Mouse (Mus musculus) midbrain, embryonic 10.5 days (tissue): ENCODE measurements around the gene Irf1. TPM values are rescaled to one million over a fixed set of nuclear protein-coding genes. Genes with fewer than 3 reads are reported as not detected.

Source experiments
- DNase-seq: peaks from one replicate; pipeline ENCODE4 v3.0.0-alpha.2; 2017; ENCODE audit warnings: low spot score
- H3K27ac ChIP-seq: fragments of 300-500 bp; sonication (generic); replicated peaks from 2 replicates; pipeline ENCODE4 v1.5.1; 2016; ENCODE audit warnings: mild to moderate bottlenecking
- H3K27me3 ChIP-seq: fragments of 300-500 bp; sonication (generic); 2 replicates; pipeline ENCODE4 v1.6.1; 2016; ENCODE audit warnings: low read depth, mild to moderate bottlenecking; ENCODE audit not compliant: poor library complexity, severe bottlenecking
- H3K36me3 ChIP-seq: fragments of 300-500 bp; sonication (generic); 2 replicates; pipeline ENCODE4 v1.6.1; 2016; ENCODE audit warnings: mild to moderate bottlenecking, moderate library complexity
- H3K4me1 ChIP-seq: fragments of 300-500 bp; sonication (generic); 2 replicates; pipeline ENCODE4 v1.6.1; 2016
- H3K4me3 ChIP-seq: fragments of 300-500 bp; sonication (generic); 2 replicates; pipeline ENCODE4 v1.5.1; 2016; ENCODE audit warnings: mild to moderate bottlenecking, moderate library complexity
- H3K9me3 ChIP-seq: fragments of 300-500 bp; sonication (generic); replicated peaks from 2 replicates; pipeline ENCODE4 v1.6.1; 2016; ENCODE audit warnings: mild to moderate bottlenecking
- WGBS: fragments of 180-500 bp; shearing (Covaris S2); methylation state at CpG from one replicate; pipeline ENCODE4 v1.1.7; 2016; 5-methylcytosine and 5-hydroxymethylcytosine counted together
- polyA plus RNA-seq: library from polyadenylated mRNA; unstranded; fragments of >200 nt; fragmentation: Nextera tagmentation; extraction: Ambion mirVana; gene quantifications from 2 replicates; pipeline ENCODE4 v1.2.1, GENCODE M21; 2016

Irf1 gene
- polyA plus RNA-seq, 1 experiment from 2014 or later, result 3.8 TPM

- Histone ChIP-seq H3K4me3 (peak overlapping the region; percentile 42), H3K27ac (peak overlapping the region; percentile 55), H3K4me1 (peaks cover 39% of the 10 kb centered on the region), H3K36me3 (no peaks in the 10 kb centered on the region), H3K27me3 (peaks cover 97% of the 10 kb centered on the region), H3K9me3 (no peaks in the 10 kb centered on the region)
- DNase-seq, result peak; percentile 72
- 5% methylated on average over 33 of the region's 33 CpGs for WGBS
These were observed 6.2 kb upstream of the Irf1 start for GRCm38 (mm10) chr11:53763496-53764140.

- no peaks in the 10 kb centered on the region for H3K36me3 ChIP-seq
- no peak overlapping the region for H3K27ac ChIP-seq
- peaks cover 34% of the 10 kb centered on the region for H3K4me1 ChIP-seq
- WGBS, result 35% methylated on average over 5 of the region's 5 CpGs
- H3K9me3 ChIP-seq, result no peaks in the 10 kb centered on the region
- H3K27me3 ChIP-seq, result peaks cover 97% of the 10 kb centered on the region
- H3K4me3 ChIP-seq, result no peak overlapping the region
- no peak for DNase-seq
These were observed 5.2 kb upstream of the Irf1 start for GRCm38 (mm10) chr11:53764581-53764980.

- no peaks in the 10 kb centered on the region for H3K9me3 ChIP-seq
- no peak overlapping the region for H3K4me3 ChIP-seq
- H3K4me1 ChIP-seq, result peaks cover 26% of the 10 kb centered on the region
- 80% methylated on average over 13 of the region's 13 CpGs for WGBS
- DNase-seq, result no peak
- H3K27me3 ChIP-seq, result peaks cover 95% of the 10 kb centered on the region
- no peak overlapping the region for H3K27ac ChIP-seq
- H3K36me3 ChIP-seq, result no peaks in the 10 kb centered on the region
These were observed 1.2 kb upstream of the Irf1 start for GRCm38 (mm10) chr11:53768422-53769184.

GRCm38 (mm10) chr11:53769185-53769576 is 633 bp upstream of the Irf1 start:
- Histone ChIP-seq H3K36me3 (no peaks in the 10 kb centered on the region), H3K4me3 (peak overlapping the region; percentile 71), H3K9me3 (no peaks in the 10 kb centered on the region), H3K27me3 (peaks cover 89% of the 10 kb centered on the region), H3K4me1 (peaks cover 20% of the 10 kb centered on the region), H3K27ac (no peak overlapping the region)
- no peak for DNase-seq
- WGBS, result 62% methylated on average over 12 of the region's 12 CpGs

GRCm38 (mm10) chr11:53770125-53770791 is 444 bp downstream of the Irf1 start:
- DNase-seq, result peak; percentile 72
- H3K9me3 ChIP-seq, result no peaks in the 10 kb centered on the region
- H3K4me3 ChIP-seq, result peak overlapping the region; percentile 71
- peaks cover 79% of the 10 kb centered on the region for H3K27me3 ChIP-seq
- under 1% methylated on average over 75 of the region's 75 CpGs for WGBS
- H3K36me3 ChIP-seq, result no peaks in the 10 kb centered on the region
- peak overlapping the region; percentile 76 for H3K27ac ChIP-seq
- H3K4me1 ChIP-seq, result peaks cover 20% of the 10 kb centered on the region

- Histone ChIP-seq H3K36me3 (no peaks in the 10 kb centered on the region), H3K27me3 (peaks cover 70% of the 10 kb centered on the region), H3K9me3 (no peaks in the 10 kb centered on the region), H3K4me3 (peak overlapping the region; percentile 71; the same call in 1 of the 2 replicates), H3K4me1 (peaks cover 20% of the 10 kb centered on the region), H3K27ac (no peak overlapping the region)
- DNase-seq, result no peak
- 89% methylated on average over 11 of the region's 11 CpGs for WGBS
These were observed 1.4 kb downstream of the Irf1 start for GRCm38 (mm10) chr11:53771001-53771744.

- Histone ChIP-seq H3K4me3 (no peak overlapping the region), H3K9me3 (no peaks in the 10 kb centered on the region), H3K4me1 (peaks cover 20% of the 10 kb centered on the region), H3K36me3 (no peaks in the 10 kb centered on the region), H3K27ac (no peak overlapping the region), H3K27me3 (peaks cover 57% of the 10 kb centered on the region)
- WGBS, result 82% methylated on average over 9 of the region's 9 CpGs
- no peak for DNase-seq
These were observed 2.7 kb downstream of the Irf1 start for GRCm38 (mm10) chr11:53772536-53772935.

GRCm38 (mm10) chr11:53773087-53773486 is 3.3 kb downstream of the Irf1 start, which contains the start of gene Gm17334:
Gene Gm17334, minus strand, starts transcription at chr11:53773187.
- Histone ChIP-seq H3K4me1 (peaks cover 20% of the 10 kb centered on the region), H3K27ac (no peak within 1 kb of the TSS), H3K36me3 (no peaks in the 10 kb centered on the region), H3K27me3 (peaks cover 54% of the 10 kb centered on the region), H3K4me3 (no peak within 1 kb of the TSS), H3K9me3 (no peaks in the 10 kb centered on the region)
- DNase-seq, result no peak
- 91% methylated on average over 5 of the region's 5 CpGs for WGBS

GRCm38 (mm10) chr11:53773641-53774360 is 4.0 kb downstream of the Irf1 start:
- H3K27me3 ChIP-seq, result peaks cover 47% of the 10 kb centered on the region
- no peaks in the 10 kb centered on the region for H3K9me3 ChIP-seq
- H3K4me1 ChIP-seq, result peaks cover 20% of the 10 kb centered on the region
- no peak overlapping the region for H3K4me3 ChIP-seq
- DNase-seq, result no peak
- 91% methylated on average over 16 of the region's 16 CpGs for WGBS
- H3K27ac ChIP-seq, result no peak overlapping the region
- H3K36me3 ChIP-seq, result no peaks in the 10 kb centered on the region

- peaks cover 37% of the 10 kb centered on the region for H3K27me3 ChIP-seq
These were observed 4.9 kb downstream of the Irf1 start for GRCm38 (mm10) chr11:53774659-53775255.

GRCm38 (mm10) chr11:53777736-53778135 is 7.9 kb downstream of the Irf1 start:
- no peaks in the 10 kb centered on the region for H3K9me3 ChIP-seq
- no peak overlapping the region for H3K4me3 ChIP-seq
- H3K27me3 ChIP-seq, result peaks cover 9% of the 10 kb centered on the region
- no peak overlapping the region for H3K27ac ChIP-seq
- no peaks in the 10 kb centered on the region for H3K36me3 ChIP-seq
- DNase-seq, result no peak
- 75% methylated on average over 5 of the region's 5 CpGs for WGBS
- H3K4me1 ChIP-seq, result no peaks in the 10 kb centered on the region

More at GRCm38 (mm10) chr11:53774659-53775255, 4.9 kb downstream of the Irf1 start:
- no peaks in the 10 kb centered on the region for H3K9me3 ChIP-seq
- H3K36me3 ChIP-seq, result no peaks in the 10 kb centered on the region
- no peak overlapping the region for H3K27ac ChIP-seq
- H3K4me1 ChIP-seq, result peaks cover 13% of the 10 kb centered on the region
- DNase-seq, result no peak
- no peak overlapping the region for H3K4me3 ChIP-seq
- WGBS, result 87% methylated on average over 13 of the region's 13 CpGs
